7 mouse cellular contexts compared by ENCODE assay signal in genomic region chr13:103920261-103920932, GRCm38 (mm10). TPM values are rescaled to one million over a fixed set of nuclear protein-coding genes. Genes with fewer than 3 reads are reported as not detected.
DNase-seq lines count a peak whose midpoint lies in the region; ATAC-seq and TF ChIP-seq lines count a peak whose summit lies in the region.

Erbin (minus strand) TSS chr13:103920514.

- H3K27me3 ChIP-seq in embryonic facial prominence, embryonic 12.5 days = no peaks in the 10 kb centered on the region
- no peaks in the 10 kb centered on the region for H3K27me3 ChIP-seq in limb, embryonic 12.5 days
- H3K27me3 ChIP-seq in midbrain, embryonic 14.5 days (ENCODE audit: control insufficient read depth, insufficient read depth, low read length) = peaks cover 8% of the 10 kb centered on the region; the same call in 1 of the 2 replicates
- no peaks in the 10 kb centered on the region for H3K27me3 ChIP-seq in spleen, adult 2 months (ENCODE audit: control insufficient read depth, insufficient read depth, low read length)

- H3K9me3 ChIP-seq in embryonic facial prominence, embryonic 12.5 days = no peaks in the 10 kb centered on the region
- no peaks in the 10 kb centered on the region for H3K9me3 ChIP-seq in limb, embryonic 12.5 days
- no peaks in the 10 kb centered on the region for H3K9me3 ChIP-seq in midbrain, embryonic 14.5 days (ENCODE audit: control insufficient read depth, low read length)

- no peaks in the 10 kb centered on the region for H3K36me3 ChIP-seq in embryonic facial prominence, embryonic 12.5 days
- H3K36me3 ChIP-seq in limb, embryonic 12.5 days = peaks cover 5% of the 10 kb centered on the region; the same call in 1 of the 2 replicates
- H3K36me3 ChIP-seq in midbrain, embryonic 14.5 days (ENCODE audit: control insufficient read depth, insufficient read depth, low read length) = no peaks in the 10 kb centered on the region
- no peaks in the 10 kb centered on the region for H3K36me3 ChIP-seq in spleen, adult 2 months (ENCODE audit: control insufficient read depth, insufficient read depth, low read length)

- peak within 1 kb of the TSS; percentile 100 for H3K27ac ChIP-seq in embryonic facial prominence, embryonic 12.5 days
- peak within 1 kb of the TSS; percentile 100 for H3K27ac ChIP-seq in limb, embryonic 12.5 days
- peak within 1 kb of the TSS; percentile 100 for H3K27ac ChIP-seq in midbrain, embryonic 14.5 days (replicated peaks; ENCODE audit: low read depth, low read length)
- H3K27ac ChIP-seq in spleen, adult 2 months (ENCODE audit: insufficient read depth, low read length) = peak within 1 kb of the TSS; percentile 99

- H3K4me3 ChIP-seq in embryonic facial prominence, embryonic 12.5 days = peak within 1 kb of the TSS; percentile 86
- H3K4me3 ChIP-seq in limb, embryonic 12.5 days (replicated peaks) = peak within 1 kb of the TSS; percentile 88
- H3K4me3 ChIP-seq in midbrain, embryonic 14.5 days (replicated peaks; ENCODE audit: low read depth, low read length) = peak within 1 kb of the TSS; percentile 88
- peak within 1 kb of the TSS; percentile 70 for H3K4me3 ChIP-seq in spleen, adult 2 months (ENCODE audit: extremely low read depth, insufficient read depth, insufficient read length)

- H3K9ac ChIP-seq in embryonic facial prominence, embryonic 12.5 days = peak within 1 kb of the TSS; percentile 99
- H3K9ac ChIP-seq in limb, embryonic 12.5 days (replicated peaks) = peak within 1 kb of the TSS; percentile 100
- peak within 1 kb of the TSS; percentile 99 for H3K9ac ChIP-seq in midbrain, embryonic 14.5 days (replicated peaks; ENCODE audit: low read length)

- WGBS in embryonic facial prominence, embryonic 12.5 days = 1% methylated on average over 84 of the region's 93 CpGs
- 1% methylated on average over 77 of the region's 93 CpGs for WGBS in limb, embryonic 12.5 days
- under 1% methylated on average over 82 of the region's 93 CpGs for WGBS in midbrain, embryonic 14.5 days
- WGBS in spleen, adult 2 months = 3% methylated on average over 88 of the region's 93 CpGs

- peak; percentile 13 for TF ChIP-seq POLR2A in spleen, adult 2 months (IDR thresholded peaks at IDR 0.05; ENCODE audit: low read depth, low read length)

- peak; percentile 82 for DNase-seq in adrenal gland, postnatal 25 days
- DNase-seq in heart, adult 11 months = peak; percentile 99
- peak; percentile 88 for DNase-seq in kidney, adult 18-20 months
- peak; percentile 77 for DNase-seq in midbrain, embryonic 14.5 days
- peak; percentile 46 to 73 for DNase-seq in spleen, adult 2 months (ENCODE audit: low read depth in 1 of 2, low spot score in 2 of 2)

- peak; percentile 64 for ATAC-seq in embryonic facial prominence, embryonic 12.5 days (ENCODE audit: insufficient number of reproducible peaks, insufficient read depth, low FRiP score, low TSS enrichment)
- ATAC-seq in limb, embryonic 12.5 days (ENCODE audit: insufficient number of reproducible peaks, insufficient read depth, low FRiP score, low TSS enrichment, low read depth) = peak; percentile 59
- peak; percentile 75 for ATAC-seq in midbrain, embryonic 14.5 days (ENCODE audit: low FRiP score, low TSS enrichment)

- peak within 1 kb of the TSS; percentile 71 for H3K4me2 ChIP-seq in embryonic facial prominence, embryonic 12.5 days (replicated peaks)
- H3K4me2 ChIP-seq in limb, embryonic 12.5 days = peak within 1 kb of the TSS; percentile 74
- peak within 1 kb of the TSS; percentile 88 for H3K4me2 ChIP-seq in midbrain, embryonic 14.5 days (ENCODE audit: low read length)

- no peak for TF ChIP-seq CTCF in spleen, adult 2 months (IDR thresholded peaks at IDR 0.05; ENCODE audit: extremely low read depth, insufficient read depth, insufficient read length, insufficient replicate concordance)

- H3K4me1 ChIP-seq in embryonic facial prominence, embryonic 12.5 days = peaks cover 24% of the 10 kb centered on the region
- peaks cover 33% of the 10 kb centered on the region for H3K4me1 ChIP-seq in limb, embryonic 12.5 days (replicated peaks)
- H3K4me1 ChIP-seq in midbrain, embryonic 14.5 days (ENCODE audit: control insufficient read depth, insufficient read depth, low read length) = peaks cover 27% of the 10 kb centered on the region
- no peaks in the 10 kb centered on the region for H3K4me1 ChIP-seq in spleen, adult 2 months (ENCODE audit: control insufficient read depth, insufficient read depth, insufficient read length)

RNA-seq across cellular contexts. Expression of gene Erbin, which starts in this region (rescaled TPM):
- 90.1 and 102 TPM in 2 replicates for total RNA-seq in adrenal gland, postnatal 25 days (2021)
- 28.4 and 29.8 TPM in 2 replicates for polyA plus RNA-seq in embryonic facial prominence, embryonic 12.5 days (2016; fragmentation: Nextera tagmentation; extraction: Ambion mirVana)
- 24.9 and 26.5 TPM in 2 replicates for polyA plus RNA-seq in limb, embryonic 12.5 days (2016; fragmentation: Nextera tagmentation; extraction: Ambion mirVana)
- polyA plus RNA-seq in midbrain, embryonic 14.5 days (2014; fragmentation: Nextera tagmentation; extraction: Ambion mirVana) = 16.0 and 21.7 TPM in 2 replicates
- polyA plus RNA-seq in spleen, adult 2 months (2012; rRNA removed) = 5.8 and 6.2 TPM in 2 replicates

Comparison
In these comparisons a context has a peak if more than half of its experiments do, and no peak if none do; other contexts are left out.
1. Peak in every context shown above with its lines: DNase-seq, ATAC-seq, H3K4me3 ChIP-seq and H3K27ac ChIP-seq.